Mouse (Mus musculus) E14TG2a.4 (cell line): ENCODE results near the gene Fxyd2.

Experiments used
- H3K27me3 ChIP-seq: 2 replicates; pipeline ENCODE4 v1.6.1; 2014; ENCODE audit warnings: low read length, control low read depth; ENCODE audit not compliant: insufficient read depth
- H3K36me3 ChIP-seq: 2 replicates; pipeline ENCODE4 v1.6.1; 2014; ENCODE audit warnings: low read length, control low read depth; ENCODE audit not compliant: insufficient read depth
- H3K4me1 ChIP-seq: replicated peaks from 2 replicates; pipeline ENCODE4 v1.6.1; 2014; ENCODE audit warnings: low read depth, low read length, control low read depth
- H3K4me3 ChIP-seq: replicated peaks from 2 replicates; pipeline ENCODE4 v1.5.1; 2014; ENCODE audit warnings: mild to moderate bottlenecking, low read length
- H3K9me3 ChIP-seq: 2 replicates; pipeline ENCODE4 v1.6.1; 2014; ENCODE audit warnings: low read length, control low read depth
- CTCF ChIP-seq: conservative IDR thresholded peaks from 2 replicates; pipeline ENCODE4 v1.5.1; 2014; ENCODE audit warnings: low read length
- NANOG ChIP-seq: IDR thresholded peaks from 2 replicates; pipeline ENCODE4 v1.6.1; 2014; ENCODE audit warnings: borderline replicate concordance, low read length, mixed read lengths
- POU5F1 ChIP-seq: IDR thresholded peaks from 2 replicates; pipeline ENCODE4 v1.6.1; 2014; ENCODE audit warnings: low read length, borderline replicate concordance

Gene Fxyd2

DNA sequence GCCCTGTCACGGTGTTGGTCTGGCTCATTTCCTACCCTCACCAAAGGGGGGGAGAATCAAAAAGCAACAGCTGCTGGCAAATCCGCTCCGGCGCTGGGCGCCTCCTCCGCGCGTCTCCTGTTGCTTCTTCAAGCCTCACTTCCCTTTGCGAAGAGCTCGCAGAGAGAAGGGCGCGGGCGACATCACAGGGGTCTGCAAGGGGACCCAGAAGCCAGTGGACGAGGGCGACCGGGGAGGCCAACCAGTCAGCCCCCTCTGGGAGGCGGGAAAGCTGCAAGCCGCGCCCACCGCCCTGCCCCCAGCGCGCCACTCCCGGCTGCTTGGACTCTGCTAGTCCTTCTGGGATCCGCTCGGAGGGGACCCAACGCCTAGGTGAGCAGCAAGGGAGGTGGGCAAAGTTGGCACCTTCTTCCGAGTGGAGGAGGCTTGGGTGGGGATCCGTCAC is 29.3 kb upstream of the Fxyd2 start, which contains the start of gene Fxyd6:
TSS of gene Fxyd6 (plus strand) at position 69 of the 445 bp plus-strand sequence.
- Histone ChIP-seq H3K4me1 (peaks cover 91% of the 10 kb centered on the region), H3K4me3 (peak within 1 kb of the TSS; percentile 88), H3K36me3 (peaks cover 32% of the 10 kb centered on the region), H3K27me3 (no peaks in the 10 kb centered on the region), H3K9me3 (no peaks in the 10 kb centered on the region)
- TF ChIP-seq NANOG (no peak), CTCF (no peak), POU5F1 (no peak)

DNA sequence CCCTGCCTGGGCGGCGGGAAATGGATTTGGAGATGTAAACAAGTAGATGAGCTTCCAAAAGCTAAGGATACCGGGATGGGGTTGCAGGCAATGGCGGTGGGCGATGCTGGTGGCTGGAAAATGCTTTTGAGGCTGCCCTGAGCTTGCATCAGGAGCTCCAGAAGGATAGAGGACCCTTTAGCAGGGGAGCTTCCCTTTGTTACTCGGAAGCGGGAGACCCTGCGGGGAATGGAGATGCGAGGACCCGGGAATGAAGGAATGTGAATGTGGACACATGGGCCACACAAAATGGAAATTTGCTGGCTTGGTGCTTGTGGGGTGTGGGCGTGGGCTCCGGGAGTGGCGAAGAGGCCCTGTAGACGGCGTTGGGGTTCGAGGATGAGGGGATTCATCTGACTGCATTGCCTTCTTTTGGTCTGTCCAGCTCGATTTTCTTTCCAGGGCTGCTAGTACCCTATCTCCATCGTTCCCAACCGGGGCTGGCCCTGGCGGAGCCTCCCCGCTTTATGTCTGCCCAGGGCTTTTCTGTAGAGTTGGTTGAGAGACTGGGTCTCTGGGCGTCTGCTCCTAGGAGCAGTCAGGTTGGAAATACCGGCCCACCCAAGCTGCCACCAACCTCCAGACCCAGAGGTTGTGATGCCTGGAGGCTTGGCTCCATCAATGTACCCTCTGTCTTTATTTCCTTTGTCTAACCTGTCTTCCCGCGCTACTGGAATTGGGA is 28.7 kb upstream of the Fxyd2 start:
- H3K27me3 ChIP-seq, result no peaks in the 10 kb centered on the region
- H3K36me3 ChIP-seq, result peaks cover 39% of the 10 kb centered on the region
- H3K9me3 ChIP-seq, result no peaks in the 10 kb centered on the region
- TF ChIP-seq CTCF (no peak), NANOG (no peak), POU5F1 (no peak)
- peak overlapping the region; percentile 88 for H3K4me3 ChIP-seq
- H3K4me1 ChIP-seq, result peaks cover 91% of the 10 kb centered on the region

DNA sequence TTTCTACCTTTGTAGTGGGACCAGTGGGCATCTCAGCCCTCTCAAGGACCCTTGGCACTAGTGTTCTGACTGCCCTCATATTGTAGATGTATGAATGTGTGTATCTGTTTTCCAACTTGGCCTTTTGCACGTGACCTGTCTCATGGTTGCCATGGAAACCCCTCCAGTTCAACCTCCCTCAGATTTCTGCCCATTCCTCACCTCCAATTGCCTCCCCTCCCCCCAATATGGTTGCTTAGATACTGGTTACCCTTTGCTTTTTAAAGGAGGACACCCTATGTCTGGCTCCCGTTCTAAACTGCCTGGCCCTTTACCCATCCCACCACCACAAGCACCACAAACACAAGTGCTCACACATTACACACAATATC is 28.1 kb upstream of the Fxyd2 start:
- Histone ChIP-seq H3K36me3 (peaks cover 44% of the 10 kb centered on the region), H3K27me3 (no peaks in the 10 kb centered on the region), H3K4me3 (peak overlapping the region; percentile 88), H3K9me3 (no peaks in the 10 kb centered on the region), H3K4me1 (peaks cover 92% of the 10 kb centered on the region)
- TF ChIP-seq POU5F1, result no peak
- TF ChIP-seq CTCF, result no peak
- TF ChIP-seq NANOG, result no peak

DNA sequence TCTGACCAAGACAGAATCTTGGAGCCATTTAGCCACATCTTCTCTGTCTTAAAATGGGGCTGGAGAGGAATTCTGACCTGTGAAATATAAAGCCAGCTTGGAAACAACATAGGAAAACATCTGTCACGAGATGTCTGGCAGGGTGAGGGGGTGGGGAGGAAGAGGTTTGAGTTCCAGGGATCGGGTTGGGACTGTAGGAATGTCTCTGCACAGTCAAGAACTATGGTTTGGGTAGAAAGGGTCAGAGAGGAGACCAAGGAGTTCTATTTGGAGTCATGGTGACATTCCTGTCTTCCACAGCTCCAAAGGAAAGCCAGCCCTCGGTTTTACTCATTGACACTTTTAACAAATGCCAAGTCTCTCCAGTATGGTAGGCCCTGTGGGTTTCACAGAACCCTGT is 25.6 kb upstream of the Fxyd2 start:
- no peaks in the 10 kb centered on the region for H3K9me3 ChIP-seq
- peak overlapping the region; percentile 35 for H3K4me3 ChIP-seq
- H3K36me3 ChIP-seq, result peaks cover 70% of the 10 kb centered on the region
- no peak for TF ChIP-seq POU5F1
- no peak for TF ChIP-seq CTCF
- no peak for TF ChIP-seq NANOG
- H3K4me1 ChIP-seq, result peaks cover 92% of the 10 kb centered on the region
- H3K27me3 ChIP-seq, result no peaks in the 10 kb centered on the region

DNA sequence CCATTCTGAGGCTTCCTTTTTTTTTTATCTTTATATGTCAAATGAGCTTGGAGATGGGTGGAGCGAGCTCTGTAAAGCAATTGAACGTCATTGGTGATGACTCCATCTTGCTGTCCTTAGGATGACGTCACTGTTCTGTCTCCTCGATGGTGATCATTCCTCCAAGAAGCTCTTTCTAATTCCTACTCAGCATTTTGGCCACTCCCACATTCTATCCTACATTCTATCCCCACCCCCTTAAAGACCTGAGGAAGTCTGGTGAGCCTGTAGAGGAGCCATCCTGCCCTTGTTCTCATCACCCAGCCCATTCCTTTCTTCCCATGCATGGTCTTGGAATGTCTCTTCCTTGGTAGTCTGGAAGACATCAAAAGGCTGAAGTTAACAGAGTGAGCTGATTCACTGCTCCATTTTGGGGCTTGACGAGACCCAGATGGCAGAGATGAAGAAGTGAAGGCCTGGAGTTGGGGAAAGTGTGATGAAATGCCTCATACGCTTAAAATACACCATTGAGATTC is 24.4 kb upstream of the Fxyd2 start:
- 0 out of 2 replicates have a peak overlapping the region, but pooled peaks have one; percentile 20 for H3K4me3 ChIP-seq
- H3K27me3 ChIP-seq, result no peaks in the 10 kb centered on the region
- peaks cover 81% of the 10 kb centered on the region for H3K36me3 ChIP-seq
- no peak for TF ChIP-seq CTCF
- TF ChIP-seq POU5F1, result no peak
- TF ChIP-seq NANOG, result no peak
- H3K9me3 ChIP-seq, result no peaks in the 10 kb centered on the region
- peaks cover 94% of the 10 kb centered on the region for H3K4me1 ChIP-seq

DNA sequence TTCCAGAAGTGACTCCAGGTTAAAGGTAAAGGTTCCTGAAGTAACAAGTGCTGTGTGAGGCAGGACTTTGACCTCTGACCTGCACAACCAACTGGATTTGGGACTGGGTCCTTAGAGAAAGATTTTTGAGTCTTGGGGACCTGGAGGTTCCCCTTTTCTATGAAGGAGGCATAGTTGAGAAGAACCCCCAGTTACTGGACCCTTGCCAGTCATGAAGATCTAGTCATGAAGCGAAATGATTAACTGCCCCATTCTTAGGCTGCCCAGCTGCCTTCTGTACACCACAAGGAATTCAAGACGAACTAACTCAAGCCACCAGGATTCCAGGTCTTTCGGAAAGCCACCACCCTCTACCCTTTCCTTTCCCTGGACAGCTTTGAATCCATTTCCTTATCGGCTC is 23.0 kb upstream of the Fxyd2 start:
- no peaks in the 10 kb centered on the region for H3K9me3 ChIP-seq

DNA sequence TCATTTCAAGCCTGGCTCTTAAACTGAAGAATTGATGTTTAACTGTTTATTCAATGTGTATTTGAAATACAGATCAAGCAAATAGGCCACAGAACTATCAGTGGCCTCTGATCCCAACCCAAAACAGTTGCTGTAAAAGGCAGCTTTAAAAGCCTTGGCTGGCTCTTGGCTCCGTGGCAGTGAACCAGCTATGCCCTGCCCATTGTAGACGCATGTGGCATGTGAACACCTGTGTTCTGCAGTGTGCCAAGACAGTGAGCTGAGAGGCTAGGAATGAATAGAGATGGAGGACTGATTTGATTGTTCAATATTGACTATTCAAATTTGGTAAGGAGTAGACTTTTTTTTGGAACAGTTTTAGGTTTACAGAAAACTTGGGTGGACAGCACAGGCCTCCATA is 22.6 kb upstream of the Fxyd2 start:
- TF ChIP-seq POU5F1 (no peak), CTCF (no peak), NANOG (no peak)
- Histone ChIP-seq H3K9me3 (no peaks in the 10 kb centered on the region), H3K27me3 (no peaks in the 10 kb centered on the region), H3K36me3 (peaks cover 95% of the 10 kb centered on the region), H3K4me3 (no peak overlapping the region), H3K4me1 (peaks cover 100% of the 10 kb centered on the region)

More for the DNA sequence above, 23.0 kb upstream of the Fxyd2 start:
- Histone ChIP-seq H3K4me1 (peaks cover 100% of the 10 kb centered on the region), H3K27me3 (no peaks in the 10 kb centered on the region), H3K4me3 (no peak overlapping the region), H3K36me3 (peaks cover 95% of the 10 kb centered on the region)
- TF ChIP-seq NANOG (no peak), CTCF (no peak), POU5F1 (no peak)

DNA sequence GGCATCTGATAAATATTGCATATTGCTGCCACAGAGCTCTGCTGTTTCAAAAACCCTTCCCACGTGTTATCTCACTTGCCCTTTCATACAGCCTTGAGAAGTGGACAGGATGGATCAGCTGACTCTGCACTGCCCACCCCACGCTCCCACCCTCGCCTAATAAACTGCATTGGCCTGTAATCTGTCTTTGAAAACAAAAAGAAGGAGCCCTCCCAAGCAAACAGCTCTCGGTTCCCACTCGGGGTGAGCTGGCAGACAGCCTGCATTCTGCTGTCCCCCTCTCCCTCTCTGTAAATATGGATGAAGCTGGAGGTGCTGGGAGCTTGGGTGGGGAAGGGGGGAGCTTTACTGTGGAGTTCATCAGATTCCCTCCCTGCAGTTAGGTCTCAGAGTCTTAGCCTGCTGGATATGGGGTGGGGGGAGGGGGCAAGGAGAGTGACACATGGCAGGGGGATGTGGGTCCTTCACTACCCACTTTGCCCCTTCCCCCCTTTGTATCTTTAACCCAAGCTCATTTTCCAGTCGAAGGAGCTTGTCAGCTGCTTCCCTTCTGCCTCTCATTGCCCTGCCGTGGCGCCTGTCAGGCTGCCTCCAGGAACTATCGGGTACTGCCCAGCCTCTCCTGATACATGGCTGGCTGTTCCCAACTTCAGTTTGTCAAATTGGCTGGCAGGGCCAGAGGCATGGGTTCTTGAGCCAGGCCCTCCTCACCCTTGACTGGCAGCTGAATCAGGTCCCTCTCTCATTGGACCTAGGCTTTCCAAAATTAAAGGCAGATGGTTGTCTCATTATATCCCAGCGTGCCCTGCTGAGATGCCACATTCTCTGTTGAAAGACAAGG is 18.8 kb upstream of the Fxyd2 start:
- TF ChIP-seq CTCF, result no peak
- no peak for TF ChIP-seq POU5F1
- no peak for TF ChIP-seq NANOG
- Histone ChIP-seq H3K9me3 (no peaks in the 10 kb centered on the region), H3K36me3 (peaks cover 92% of the 10 kb centered on the region), H3K27me3 (no peaks in the 10 kb centered on the region), H3K4me3 (no peak overlapping the region), H3K4me1 (peaks cover 94% of the 10 kb centered on the region)
